Mouse (Mus musculus) MN1 (cell line): ENCODE data around the gene Sh3d19.
A peak's percentile ranks its signal among the peaks of the same experiment; 100 is the strongest.
"Not testable (repeated sequence)": the region's sequence is repeated elsewhere in the genome, so short reads cannot be mapped to it uniquely, and the experiment has no call there.

ENCODE experiments used
- DNase-seq: peaks from one replicate; pipeline ENCODE4 v3.0.0-alpha.2; 2016; ENCODE audit warnings: low spot score

Gene Sh3d19

DNA sequence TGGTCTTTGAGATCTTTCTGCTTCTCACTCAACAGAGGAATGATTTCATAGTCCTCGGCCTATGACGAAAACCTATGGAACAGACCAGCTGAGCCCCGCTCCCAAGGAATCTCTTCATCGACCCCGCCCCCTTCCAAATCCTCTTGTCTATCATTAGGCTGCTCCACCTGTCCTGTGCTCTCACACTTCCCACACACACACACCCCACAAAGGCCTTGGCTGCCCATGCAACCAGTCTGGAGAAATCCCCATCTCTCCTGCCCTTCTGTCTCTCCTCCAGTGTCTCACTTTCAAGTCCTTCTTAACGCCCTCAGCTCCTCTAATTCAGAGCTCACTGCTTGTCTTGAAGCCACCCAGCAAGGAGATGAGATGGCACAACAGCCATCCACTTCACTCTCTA is 131.0 kb downstream of the Sh3d19 start:
- DNase-seq = no peak

DNA sequence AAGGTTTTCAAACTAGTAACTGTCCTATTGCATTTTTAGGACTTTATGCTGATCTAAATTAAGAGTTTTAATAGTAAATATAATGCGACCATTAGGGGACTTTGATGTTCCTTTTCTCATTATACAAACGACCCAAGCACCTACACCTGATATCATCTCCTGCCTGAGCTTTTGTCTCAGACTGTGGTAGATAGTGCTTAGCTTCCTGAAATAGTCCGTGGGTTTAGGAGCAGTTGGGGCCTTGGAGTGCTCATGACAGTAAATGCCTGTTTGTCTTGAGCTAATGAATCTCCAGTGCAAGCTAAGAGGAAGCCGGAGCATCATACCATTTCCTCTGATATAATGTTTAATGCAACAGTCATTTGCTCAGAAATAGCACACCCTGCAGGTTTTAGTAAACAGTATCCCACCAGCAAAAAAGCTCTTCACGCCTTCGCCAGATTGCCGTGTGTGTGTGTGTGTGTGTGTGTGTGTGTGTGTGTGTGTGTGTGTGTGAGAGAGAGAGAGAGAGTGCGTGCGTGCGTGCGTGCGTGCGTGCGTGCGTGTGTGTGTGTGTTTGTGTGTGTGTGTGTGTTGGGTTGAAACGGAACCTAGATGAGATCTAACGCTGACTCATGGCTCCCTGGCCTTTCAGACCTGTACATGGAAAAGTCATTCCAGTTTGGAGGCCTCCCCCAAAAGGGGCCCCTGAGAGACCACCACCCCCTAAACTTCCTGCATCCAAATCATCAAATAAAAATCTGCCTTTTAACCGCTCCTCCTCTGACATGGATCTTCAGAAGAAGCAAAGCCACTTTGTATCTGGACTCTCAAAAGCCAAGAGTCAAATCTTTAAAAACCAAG is 132.8 kb downstream of the Sh3d19 start:
- DNase-seq = no peak

GRCm38 (mm10) chr3:86104433-86104832 is 133.5 kb downstream of the Sh3d19 start:
- DNase-seq = not testable (repeated sequence)

- no peak for DNase-seq
These were observed 134.0 kb downstream of the Sh3d19 start for GRCm38 (mm10) chr3:86104909-86105308.

GRCm38 (mm10) chr3:86106086-86106632 is 135.2 kb downstream of the Sh3d19 start:
- no peak for DNase-seq

DNA sequence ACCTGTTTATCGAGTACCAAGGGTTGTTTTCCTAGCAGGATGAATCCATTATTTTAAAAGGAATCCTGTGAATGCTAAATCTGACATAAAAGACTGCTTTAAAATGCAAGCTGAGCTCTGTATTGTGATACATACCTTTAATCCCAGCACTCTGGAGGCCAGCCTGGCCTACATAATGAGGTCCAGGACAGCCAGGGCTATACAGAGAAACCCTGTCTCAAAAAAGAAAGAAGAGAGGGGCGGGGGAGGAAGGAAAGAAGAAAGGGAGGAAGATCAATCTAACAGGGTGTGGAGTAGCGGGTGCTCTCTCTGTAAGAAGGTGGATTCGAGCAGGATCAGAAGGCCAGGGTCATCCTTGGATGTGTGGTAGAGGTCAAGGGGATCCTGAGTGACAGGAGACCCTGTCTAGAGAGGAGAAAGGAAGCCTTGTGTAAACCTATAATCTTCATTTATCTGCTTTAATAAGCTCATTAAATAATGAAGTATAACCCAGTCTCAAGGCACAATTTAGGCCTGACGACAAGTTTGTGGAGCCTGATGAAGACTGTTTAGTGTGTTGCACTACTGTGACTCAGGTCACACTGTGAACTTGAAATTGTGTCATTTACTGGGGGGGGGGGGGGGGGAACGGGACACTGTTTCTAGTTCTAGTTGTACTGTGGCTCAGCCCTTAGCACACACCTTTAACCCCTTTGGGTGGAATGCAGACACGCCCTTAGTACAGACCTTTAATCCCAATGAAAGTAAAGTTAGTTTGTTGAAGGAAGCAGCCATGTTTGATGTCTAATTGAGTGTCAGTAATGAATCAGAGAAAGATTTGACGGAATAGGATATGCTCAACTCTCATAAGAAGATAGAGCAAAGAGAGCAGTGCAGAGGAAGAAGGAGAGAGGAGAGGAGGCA is 137.0 kb downstream of the Sh3d19 start:
- no peak for DNase-seq

GRCm38 (mm10) chr3:86108576-86108975 is 137.7 kb downstream of the Sh3d19 start:
- no peak for DNase-seq

GRCm38 (mm10) chr3:86109099-86109498 is 138.2 kb downstream of the Sh3d19 start:
- no peak for DNase-seq

GRCm38 (mm10) chr3:86110077-86110476 is 139.2 kb downstream of the Sh3d19 start:
- peak; percentile 11 for DNase-seq

DNA sequence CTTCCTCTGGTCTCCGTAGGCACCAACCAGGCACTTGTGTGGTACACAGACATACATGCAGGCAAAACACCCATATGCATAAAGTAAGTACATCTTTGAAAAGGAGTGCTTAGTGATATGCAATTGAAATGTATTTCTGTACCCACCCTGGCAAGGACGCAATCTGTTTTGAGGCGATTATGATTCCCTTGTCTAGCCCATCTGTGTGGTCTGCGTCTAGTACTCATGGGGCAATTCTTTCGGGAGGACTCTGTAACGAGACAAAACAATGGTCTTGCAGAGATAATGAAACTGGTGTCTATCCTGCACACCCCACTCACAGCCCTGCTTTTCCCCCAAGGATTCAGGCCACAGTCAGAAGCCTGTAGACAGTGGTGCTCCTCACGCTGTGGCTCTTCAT is 141.9 kb downstream of the Sh3d19 start:
- no peak for DNase-seq

DNA sequence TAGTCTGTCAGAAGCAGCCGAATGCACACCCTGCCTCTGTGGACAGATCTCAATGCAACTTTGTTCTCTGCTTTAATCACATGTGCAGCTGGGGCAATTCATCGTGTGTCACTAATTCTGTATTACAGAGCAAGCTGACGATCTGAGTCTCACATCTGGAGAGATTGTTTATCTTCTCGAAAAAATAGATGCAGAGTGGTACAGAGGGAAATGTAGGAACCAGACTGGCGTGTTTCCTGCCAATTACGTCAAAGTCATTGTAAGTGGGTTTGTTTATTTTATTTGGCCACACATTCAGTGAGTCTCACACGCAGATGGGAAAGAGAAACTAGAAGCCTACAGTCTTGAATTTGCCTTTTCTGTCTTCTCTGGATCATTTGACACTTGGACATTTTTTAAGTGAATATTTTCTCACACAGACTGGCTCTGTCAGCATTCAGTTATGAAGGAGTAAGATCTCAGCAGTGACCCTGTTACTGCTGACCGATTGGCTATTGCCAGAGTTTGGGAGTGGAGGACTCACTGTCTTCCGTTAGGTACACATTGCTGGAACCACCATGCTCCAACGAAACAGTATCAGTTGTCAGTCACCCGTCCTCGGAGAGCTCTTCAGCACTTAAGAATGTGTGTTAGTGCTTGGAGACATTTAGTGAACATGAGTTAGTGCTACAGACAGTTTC is 143.9 kb downstream of the Sh3d19 start:
- no peak for DNase-seq

- no peak for DNase-seq
These were observed 146.0 kb downstream of the Sh3d19 start for GRCm38 (mm10) chr3:86116951-86117350.

- no peak for DNase-seq
These were observed 148.5 kb downstream of the Sh3d19 start for GRCm38 (mm10) chr3:86119237-86119932.

- no peak for DNase-seq
These were observed 151.2 kb downstream of the Sh3d19 start for GRCm38 (mm10) chr3:86122156-86122555.

- no peak for DNase-seq
These were observed 152.4 kb downstream of the Sh3d19 start for GRCm38 (mm10) chr3:86123251-86123746.

- peak; percentile 74 for DNase-seq
These were observed 158.8 kb downstream of the Sh3d19 start for GRCm38 (mm10) chr3:86129757-86130156.

DNA sequence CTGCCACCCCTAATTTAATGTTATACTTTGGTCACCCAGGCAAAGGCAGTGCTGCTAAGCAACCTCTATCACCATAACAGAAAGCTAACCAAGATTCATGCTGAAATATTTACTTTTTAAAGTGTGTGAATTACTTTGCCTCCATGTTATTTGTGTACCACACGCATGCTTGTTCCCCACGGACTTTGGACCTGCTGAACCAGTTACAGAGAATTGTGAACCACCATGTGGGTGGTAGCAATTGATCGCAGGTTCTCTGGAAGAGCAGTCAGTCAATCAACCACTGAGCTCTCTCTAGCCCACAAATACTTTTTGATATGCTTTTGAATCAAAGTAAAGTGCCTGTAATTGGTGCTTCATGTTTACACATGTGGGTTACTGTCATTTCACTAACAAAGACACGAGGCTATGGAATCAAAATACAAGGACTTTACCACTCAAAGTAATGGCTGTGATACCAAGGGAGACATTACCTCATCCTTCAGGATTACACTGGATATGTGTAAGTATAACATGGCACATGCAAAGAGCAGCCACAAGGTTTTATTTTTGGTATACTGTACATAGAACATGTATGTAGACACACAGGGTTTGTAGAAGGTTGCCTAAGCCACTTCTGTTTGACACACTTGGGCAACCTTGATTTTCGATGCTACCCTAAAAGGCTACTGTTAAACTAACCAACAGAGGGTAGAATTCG is 164.2 kb downstream of the Sh3d19 start:
- no peak for DNase-seq

DNA sequence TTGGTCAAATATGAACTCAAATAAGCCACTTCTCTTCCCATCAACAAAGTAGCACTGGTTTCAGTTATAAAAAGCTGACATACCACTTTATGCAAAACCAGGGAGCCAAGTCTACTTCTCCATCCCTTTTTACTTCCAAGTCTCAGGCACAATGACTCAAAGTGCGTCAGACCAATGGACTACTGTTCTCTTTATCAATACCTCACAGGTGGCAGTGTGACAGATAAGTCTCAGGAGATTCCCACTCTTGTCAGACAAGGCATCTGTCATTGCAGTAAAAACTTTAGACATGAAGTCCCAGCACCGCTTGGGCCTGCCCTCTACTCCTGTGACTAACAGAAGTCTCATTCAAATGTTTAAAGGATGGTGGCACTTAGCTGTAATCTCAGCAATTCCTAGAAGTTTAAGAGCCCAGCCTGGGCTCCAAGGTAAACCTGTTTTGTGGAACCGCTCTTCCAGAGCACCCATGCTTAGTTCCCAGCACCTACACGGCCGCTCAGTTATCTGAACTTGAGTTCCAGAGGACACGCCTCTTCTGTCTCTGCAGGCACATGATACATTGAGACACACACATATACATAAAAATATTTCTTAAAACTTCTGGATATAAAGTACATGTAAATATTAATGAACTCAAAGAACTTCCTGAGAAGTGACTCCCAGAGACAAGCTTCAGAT is 165.1 kb downstream of the Sh3d19 start:
- no peak for DNase-seq

DNA sequence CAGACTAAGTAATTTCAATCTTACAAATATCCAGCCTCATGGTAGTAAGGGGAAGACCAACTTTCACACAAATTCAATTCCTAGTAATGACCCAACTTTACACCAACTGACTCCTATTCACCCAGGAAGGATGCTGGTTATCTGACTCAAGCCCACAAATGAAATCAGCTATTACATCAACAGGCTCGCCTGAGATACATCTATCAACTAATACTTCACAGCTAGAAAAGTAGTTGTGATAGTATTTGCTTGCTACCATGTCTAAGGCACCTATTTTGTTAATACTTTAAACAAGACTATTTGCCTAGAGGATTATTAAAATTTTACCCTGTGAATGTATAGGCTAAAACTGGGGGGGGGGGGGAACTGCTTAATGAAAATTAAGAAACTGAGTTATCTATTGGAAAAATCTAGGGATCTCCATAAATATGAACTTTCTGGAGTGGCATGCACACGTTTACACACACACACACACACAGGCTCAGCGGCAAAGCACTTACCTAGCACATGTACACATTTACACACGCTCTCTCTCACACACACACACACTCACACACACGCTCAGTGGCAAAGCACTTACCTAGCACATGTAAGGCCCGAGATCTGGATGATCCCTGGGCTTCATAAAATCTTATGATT is 166.1 kb downstream of the Sh3d19 start:
- DNase-seq = no peak

DNA sequence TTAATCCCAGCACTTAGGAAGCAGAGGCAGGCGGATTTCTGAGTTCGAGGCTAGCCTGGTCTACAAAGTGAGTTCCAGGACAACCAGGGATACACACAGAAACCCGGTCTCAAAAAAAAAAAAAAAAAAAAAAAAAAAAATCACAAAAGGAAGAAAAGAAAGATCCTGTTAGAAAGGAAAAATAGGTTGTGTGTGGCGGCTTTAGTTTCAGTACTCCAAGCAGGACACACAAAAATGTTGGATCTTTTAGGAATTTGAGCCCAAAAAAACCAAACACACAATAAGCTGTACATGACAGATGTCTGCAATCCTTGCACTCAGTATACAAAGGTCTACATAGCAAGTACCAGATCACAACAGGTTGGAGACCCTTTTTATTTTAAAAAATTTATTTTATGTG is 168.8 kb downstream of the Sh3d19 start:
- no peak for DNase-seq
